Mouse (Mus musculus) erythroblast, embryonic 14.5 days (primary cell): ENCODE measurements around the gene Mef2b.

ENCODE experiments used
- GATA1 ChIP-seq: IDR thresholded peaks from 2 replicates; pipeline ENCODE4 v1.6.1; 2012; ENCODE audit warnings: low read length, inconsistent platforms, mixed read lengths
- TAL1 ChIP-seq: IDR thresholded peaks from 3 replicates; pipeline ENCODE4 v1.6.1; 2012; ENCODE audit warnings: low read length, inconsistent platforms, mixed read lengths

GRCm38 (mm10) chr8:70130066-70130465 lies 9.4 kb upstream of the Mef2b start:
- TF ChIP-seq GATA1 (no peak), TAL1 (no peak)
